Mouse (Mus musculus): ENCODE results near the gene Dpy19l1. TPM values are rescaled to one million over a fixed set of nuclear protein-coding genes. Genes with fewer than 3 reads are reported as not detected.

Dpy19l1 gene
- total and polyA plus RNA-seq, 3 experiments, result 21.2 to 44.1 (median 26.3) TPM

DNA sequence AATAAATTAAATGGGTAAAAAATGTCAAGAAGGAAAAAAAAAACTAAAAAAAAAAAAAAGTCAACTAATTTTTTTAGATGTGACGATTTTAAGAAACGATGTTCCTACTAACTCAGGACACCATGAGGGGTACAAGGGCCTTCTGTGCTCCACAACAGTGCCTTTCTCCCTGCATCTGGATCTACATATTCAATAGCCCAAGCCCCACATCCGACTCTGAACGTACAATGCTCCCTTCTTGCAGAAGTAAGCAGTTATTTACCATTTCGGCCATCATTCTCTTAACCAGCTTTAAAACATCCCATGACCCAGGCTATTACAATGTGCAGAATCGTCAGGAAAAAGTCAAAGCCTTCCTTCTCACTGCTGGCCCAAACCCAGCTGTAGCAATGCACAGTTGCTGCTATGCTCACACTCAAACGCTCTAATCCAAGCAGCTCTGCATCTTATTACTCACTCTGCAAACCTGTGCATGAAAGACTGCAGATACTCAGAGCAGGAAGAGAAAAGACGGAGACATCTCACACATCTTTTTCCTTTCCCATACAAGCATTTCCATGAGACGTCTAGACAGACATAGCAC lies 41.5 kb downstream of the Dpy19l1 start:
- in situ Hi-C loops (cut with MboI; ENCODE audit: low pct_ligation_motif_present, low pct_unique_long_range_greater_than_20kb, low sequenced_read_pairs), result no loop called here
- H3K27me3 ChIP-seq (replicated peaks), result no peaks in the 10 kb centered on the region
- peaks cover 0 to 9% of the 10 kb centered on the region in 2 experiments; a peak in 1 of 4 replicates for H3K4me1 ChIP-seq (ENCODE audit: control insufficient read depth in 1 of 2, insufficient read depth in 2 of 2)
- no peak overlapping the region for H3K9ac ChIP-seq (ENCODE audit: insufficient read depth, low read depth)
- no peak overlapping the region for H3K27ac ChIP-seq (ENCODE audit: insufficient read depth, low read depth)
- dilution Hi-C loops (cut with MboI; ENCODE audit: extremely low pct_ligation_motif_present, extremely low pct_unique_long_range_greater_than_20kb, low sequenced_read_pairs), result no loop called here
- H3K79me2 ChIP-seq (replicated peaks; ENCODE audit: control insufficient read depth, extremely low read depth, insufficient read depth, poor library complexity, severe bottlenecking), result no peaks in the 10 kb centered on the region
- H3K4me3 ChIP-seq (replicated peaks in 1 of 3; ENCODE audit: low read depth in 2 of 3, low read length in 2 of 3, poor library complexity in 1 of 3), result no peak overlapping the region
- no peaks in the 10 kb centered on the region for H3K9me3 ChIP-seq (replicated peaks; ENCODE audit: low read length)
- TF ChIP-seq ZKSCAN1 (IDR thresholded peaks at IDR 0.05; ENCODE audit: borderline replicate concordance, low read depth, low read length), result no peak
- TF ChIP-seq HCFC1 (IDR thresholded peaks at IDR 0.05; ENCODE audit: low read depth, low read length), result no peak
- DNase-seq (ENCODE audit: extremely low read depth), result no peak
- no peak overlapping the region for H3K4me2 ChIP-seq (ENCODE audit: insufficient read depth, low read depth, poor library complexity, severe bottlenecking)
- peaks cover 0 to 54% of the 10 kb centered on the region in 2 experiments for H3K36me3 ChIP-seq (replicated peaks in 1 of 2; ENCODE audit: control insufficient read depth in 1 of 2, insufficient read depth in 1 of 2, low read length in 1 of 2)

DNA sequence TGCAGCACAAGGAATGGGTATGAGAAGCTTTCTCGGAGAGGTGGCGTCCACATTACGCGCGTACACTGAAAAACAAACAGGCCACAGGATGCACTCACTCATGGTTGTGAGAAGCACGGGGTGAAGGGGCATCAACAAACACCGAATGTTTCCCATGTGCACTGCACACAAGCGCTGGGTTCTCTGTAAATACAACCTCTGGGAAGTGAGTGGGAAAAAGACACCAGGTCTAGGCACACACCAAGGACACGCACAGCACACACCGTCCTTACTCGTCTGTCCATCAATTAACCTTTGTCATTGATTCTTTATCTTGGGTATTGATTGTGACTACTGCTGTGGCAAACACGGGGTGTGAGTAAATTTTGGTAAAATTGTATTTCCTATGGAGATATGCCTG lies 49.1 kb downstream of the Dpy19l1 start:
- Histone ChIP-seq H3K27ac (ENCODE audit: insufficient read depth, low read depth) (no peak overlapping the region), H3K36me3 (replicated peaks in 1 of 2; ENCODE audit: control insufficient read depth in 1 of 2, insufficient read depth in 1 of 2, low read length in 1 of 2) (peaks cover 13 to 69% of the 10 kb centered on the region in 2 experiments), H3K4me2 (ENCODE audit: insufficient read depth, low read depth, poor library complexity, severe bottlenecking) (no peak overlapping the region), H3K9ac (ENCODE audit: insufficient read depth, low read depth) (no peak overlapping the region), H3K4me3 (replicated peaks in 1 of 3; ENCODE audit: low read depth in 2 of 3, low read length in 2 of 3, poor library complexity in 1 of 3) (no peak overlapping the region), H3K9me3 (replicated peaks; ENCODE audit: low read length) (no peaks in the 10 kb centered on the region), H3K27me3 (replicated peaks) (no peaks in the 10 kb centered on the region), H3K79me2 (replicated peaks; ENCODE audit: control insufficient read depth, extremely low read depth, insufficient read depth, poor library complexity, severe bottlenecking) (no peaks in the 10 kb centered on the region), H3K4me1 (ENCODE audit: control insufficient read depth in 1 of 2, insufficient read depth in 2 of 2) (no peaks in the 10 kb centered on the region)
- in situ Hi-C loops (cut with MboI; ENCODE audit: low pct_ligation_motif_present, low pct_unique_long_range_greater_than_20kb, low sequenced_read_pairs) (no loop called here), dilution Hi-C loops (cut with MboI; ENCODE audit: extremely low pct_ligation_motif_present, extremely low pct_unique_long_range_greater_than_20kb, low sequenced_read_pairs) (no loop called here)
- TF ChIP-seq HCFC1 (IDR thresholded peaks at IDR 0.05; ENCODE audit: low read depth, low read length), result no peak
- TF ChIP-seq USF2 (conservative IDR thresholded peaks at IDR 0.05; ENCODE audit: low read depth, low read length), result no peak
- no peak for TF ChIP-seq MXI1 (IDR thresholded peaks at IDR 0.05; ENCODE audit: low read depth, low read length)
- TF ChIP-seq CHD1 (IDR thresholded peaks at IDR 0.05; ENCODE audit: low read depth, low read length), result no peak
- TF ChIP-seq SMC3 (IDR thresholded peaks at IDR 0.05; ENCODE audit: low read depth, low read length), result no peak
- no peak for TF ChIP-seq POLR2A (IDR thresholded peaks at IDR 0.05; ENCODE audit: low read depth, low read length)
- TF ChIP-seq CTCF (conservative IDR thresholded peaks at IDR 0.05 in 1 of 2, IDR thresholded peaks at IDR 0.05 in 1 of 2; ENCODE audit: low read depth in 2 of 2, low read length in 2 of 2), result no peak
- TF ChIP-seq UBTF (IDR thresholded peaks at IDR 0.05; ENCODE audit: low read depth, low read length), result no peak
- no peak for TF ChIP-seq BHLHE40 (IDR thresholded peaks at IDR 0.05; ENCODE audit: low read depth, low read length)
- TF ChIP-seq JUN (IDR thresholded peaks at IDR 0.05; ENCODE audit: insufficient read depth, low read depth, low read length), result no peak
- no peak for DNase-seq (ENCODE audit: extremely low read depth)

DNA sequence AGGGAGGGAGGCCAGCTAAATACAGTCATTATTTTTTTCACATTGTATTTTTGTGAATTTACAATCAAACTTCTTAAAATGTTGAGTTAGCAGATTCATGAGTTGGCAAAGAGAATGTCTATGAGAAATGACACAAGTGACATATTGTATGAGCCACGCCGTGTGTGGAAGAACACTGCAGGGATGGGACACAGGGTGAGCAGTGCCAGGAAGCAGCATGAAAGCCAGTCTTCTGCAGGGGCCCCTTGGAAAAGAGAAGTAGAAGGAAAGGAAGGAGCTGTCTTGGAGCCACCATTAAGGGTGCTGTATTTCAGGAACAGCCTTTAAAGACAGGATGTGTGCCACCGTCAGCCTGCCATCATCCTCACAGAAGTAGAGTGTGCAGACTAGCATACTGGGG lies 52.0 kb downstream of the Dpy19l1 start:
- TF ChIP-seq TBP (conservative IDR thresholded peaks at IDR 0.05; ENCODE audit: low read depth, low read length) (no peak), IRF4 (IDR thresholded peaks at IDR 0.05; ENCODE audit: low read depth, low read length) (no peak), SIN3A (IDR thresholded peaks at IDR 0.05; ENCODE audit: low read length) (no peak)
- in situ Hi-C loops (cut with MboI; ENCODE audit: low pct_ligation_motif_present, low pct_unique_long_range_greater_than_20kb, low sequenced_read_pairs), result no loop called here
- dilution Hi-C loops (cut with MboI; ENCODE audit: extremely low pct_ligation_motif_present, extremely low pct_unique_long_range_greater_than_20kb, low sequenced_read_pairs), result no loop called here

More for the DNA sequence above, 52.0 kb downstream of the Dpy19l1 start:
- H3K79me2 ChIP-seq (replicated peaks; ENCODE audit: control insufficient read depth, extremely low read depth, insufficient read depth, poor library complexity, severe bottlenecking), result no peaks in the 10 kb centered on the region
- H3K4me3 ChIP-seq (replicated peaks in 1 of 3; ENCODE audit: low read depth in 2 of 3, low read length in 2 of 3, poor library complexity in 1 of 3), result no peak overlapping the region
- H3K27me3 ChIP-seq (replicated peaks), result no peaks in the 10 kb centered on the region
- no peak for DNase-seq (ENCODE audit: extremely low read depth)
- H3K9me3 ChIP-seq (replicated peaks; ENCODE audit: low read length), result no peaks in the 10 kb centered on the region
- H3K27ac ChIP-seq (ENCODE audit: insufficient read depth, low read depth), result no peak overlapping the region
- H3K36me3 ChIP-seq (replicated peaks in 1 of 2; ENCODE audit: control insufficient read depth in 1 of 2, insufficient read depth in 1 of 2, low read length in 1 of 2), result peaks cover 13 to 64% of the 10 kb centered on the region in 2 experiments
- H3K9ac ChIP-seq (ENCODE audit: insufficient read depth, low read depth), result no peak overlapping the region
- H3K4me1 ChIP-seq (ENCODE audit: control insufficient read depth in 1 of 2, insufficient read depth in 2 of 2), result no peaks in the 10 kb centered on the region
- no peak overlapping the region for H3K4me2 ChIP-seq (ENCODE audit: insufficient read depth, low read depth, poor library complexity, severe bottlenecking)
